Mouse (Mus musculus): ENCODE measurements around the gene Gnl3. TPM values are rescaled to one million over a fixed set of nuclear protein-coding genes. Genes with fewer than 3 reads are reported as not detected.

Gnl3 gene
- polyA plus RNA-seq, 1 experiment from 2014 or later, result 151 TPM

- ATAC-seq, result no peak
Observed at GRCm38 (mm10) chr14:31004527-31004926, 14.4 kb downstream of the Gnl3 start.

DNA sequence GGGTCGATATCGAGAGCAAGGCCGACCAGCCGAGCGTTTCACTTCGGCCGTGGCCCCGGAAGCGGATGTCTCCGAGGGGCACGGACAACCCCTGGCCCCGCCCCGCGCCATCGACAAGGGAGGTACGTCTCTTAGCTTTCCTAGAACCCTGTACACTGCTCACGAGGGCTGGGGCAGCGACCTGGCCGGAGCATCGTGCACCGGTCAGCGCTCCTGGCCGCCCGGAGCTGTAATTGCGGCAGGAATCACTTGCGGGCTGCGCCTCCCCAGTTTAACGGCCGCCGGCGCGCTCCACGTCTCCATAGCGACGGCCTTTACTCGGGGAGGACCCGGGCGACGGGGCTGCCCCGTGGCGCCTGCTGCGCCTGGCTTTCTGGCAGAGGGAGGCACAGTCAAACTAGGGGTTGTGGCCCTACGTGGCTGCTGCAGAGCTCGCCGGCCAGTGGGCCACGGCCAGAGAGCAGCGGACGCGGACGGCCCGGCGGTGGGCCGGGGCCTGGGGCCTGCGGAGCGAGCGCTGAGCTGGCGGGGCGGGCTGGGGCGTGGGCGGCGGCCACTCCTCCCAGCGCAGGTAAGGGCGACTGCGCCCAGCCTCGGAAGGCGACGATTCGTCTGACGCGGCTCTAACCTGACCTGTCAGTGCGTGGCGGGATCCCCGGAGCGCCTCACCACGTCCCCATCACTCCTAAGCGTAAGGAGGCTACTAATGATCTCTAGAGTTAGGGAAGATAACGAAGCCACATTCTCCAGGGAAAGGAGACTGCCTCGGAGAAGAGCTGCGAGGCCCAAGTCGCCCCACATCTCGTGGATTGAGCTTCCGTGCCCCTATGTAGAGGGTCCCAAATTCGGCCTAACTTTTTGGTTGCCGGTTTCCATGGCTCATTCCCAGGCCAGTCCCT, 17.4 kb downstream of the Gnl3 start, which contains the start of the genes Glt8d1 and Spcs1:
TSS of gene Glt8d1 (plus strand) at position 94 of the 899 bp plus-strand sequence.
TSS of gene Spcs1 (minus strand) at position 366 of the 899 bp plus-strand sequence.
- Histone ChIP-seq H3K9me3 (no peaks in the 10 kb centered on the region), H3K4me3 (replicated peaks) (peak within 1 kb of the TSS; percentile 67), H3K36me3 (no peaks in the 10 kb centered on the region), H3K27me3 (replicated peaks) (no peaks in the 10 kb centered on the region), H3K4me2 (replicated peaks) (peak within 1 kb of the TSS; percentile 75), H3K4me1 (replicated peaks) (peaks cover 2% of the 10 kb centered on the region; the same call in 1 of the 2 replicates), H3K27ac (peak within 1 kb of the TSS; percentile 94), H3K9ac (peak within 1 kb of the TSS; percentile 96)
- under 1% methylated on average over 84 of the region's 84 CpGs for WGBS
- peak; percentile 96 for ATAC-seq

More at GRCm38 (mm10) chr14:31004527-31004926, 14.4 kb downstream of the Gnl3 start:
- 68% methylated on average over 2 of the region's 2 CpGs for WGBS
- H3K27ac ChIP-seq, result no peak overlapping the region
- no peaks in the 10 kb centered on the region for H3K27me3 ChIP-seq (replicated peaks)
- H3K4me1 ChIP-seq (replicated peaks), result peaks cover 2% of the 10 kb centered on the region; the same call in 1 of the 2 replicates
- no peak overlapping the region for H3K9ac ChIP-seq
- no peak overlapping the region for H3K4me3 ChIP-seq (replicated peaks)
- no peaks in the 10 kb centered on the region for H3K9me3 ChIP-seq
- H3K36me3 ChIP-seq, result 0 out of 2 replicates have a peak, but pooled peaks cover 3% of the 10 kb centered on the region
- H3K4me2 ChIP-seq (replicated peaks), result no peak overlapping the region

DNA sequence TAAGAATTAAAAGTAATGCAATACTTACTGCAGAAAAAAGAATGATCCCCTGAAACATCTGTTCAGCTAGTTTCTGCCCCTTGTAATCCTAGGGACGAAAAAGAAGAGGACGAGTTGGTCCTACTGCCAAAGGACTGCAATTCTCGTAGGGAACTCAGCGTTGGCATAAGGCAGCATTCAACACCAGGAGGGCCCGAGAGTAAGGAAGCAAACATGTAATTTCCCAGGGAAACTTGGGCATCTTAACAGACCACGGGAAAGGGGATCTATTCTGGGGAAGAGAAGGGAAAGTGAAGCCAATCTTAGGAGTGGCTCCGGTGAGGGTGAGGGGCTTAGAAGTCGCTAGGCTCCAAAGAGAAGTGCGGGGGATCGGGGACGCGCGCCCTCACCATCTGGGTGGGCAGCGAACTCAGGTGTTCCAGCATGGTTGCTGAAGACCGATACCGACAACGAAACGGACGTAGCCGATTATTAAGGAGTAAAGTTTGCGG, 18.1 kb downstream of the Gnl3 start:
- H3K4me2 ChIP-seq (replicated peaks), result peak overlapping the region; percentile 75
- no peaks in the 10 kb centered on the region for H3K36me3 ChIP-seq
- ATAC-seq, result peak; percentile 29
- 0% methylated on average over 21 of the region's 21 CpGs for WGBS
- H3K27me3 ChIP-seq (replicated peaks), result no peaks in the 10 kb centered on the region
- H3K4me1 ChIP-seq (replicated peaks), result peaks cover 2% of the 10 kb centered on the region; the same call in 1 of the 2 replicates
- H3K4me3 ChIP-seq (replicated peaks), result peak overlapping the region; percentile 67
- H3K9me3 ChIP-seq, result no peaks in the 10 kb centered on the region
- peak overlapping the region; percentile 96 for H3K9ac ChIP-seq
- peak overlapping the region; percentile 94 for H3K27ac ChIP-seq

DNA sequence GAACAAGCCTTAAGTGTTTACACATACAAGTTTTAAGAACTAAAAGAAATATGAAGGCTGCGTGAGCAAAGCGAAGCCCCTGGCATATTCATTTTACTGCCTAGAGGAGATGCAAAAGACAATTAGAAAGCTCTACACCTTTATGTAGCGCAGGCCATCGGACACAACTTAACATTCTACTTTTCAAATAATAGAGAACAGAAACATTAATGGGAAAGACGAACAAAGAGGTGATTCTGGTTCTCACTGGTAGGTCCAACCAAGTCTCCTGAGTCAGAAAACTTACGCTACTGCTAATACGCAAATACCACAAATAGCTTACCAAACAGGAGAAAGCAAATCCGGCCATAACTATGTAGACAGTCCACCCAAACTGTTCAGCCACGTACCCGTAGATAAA, 18.6 kb downstream of the Gnl3 start:
- 0 out of 2 replicates have a peak overlapping the region, but pooled peaks have one; percentile 94 for H3K27ac ChIP-seq
- H3K4me3 ChIP-seq (replicated peaks), result peak overlapping the region; percentile 67

GRCm38 (mm10) chr14:30996417-30996816, 22.5 kb downstream of the Gnl3 start:
- no peak overlapping the region for H3K4me2 ChIP-seq (replicated peaks)
- ATAC-seq, result no peak
- no peaks in the 10 kb centered on the region for H3K27me3 ChIP-seq (replicated peaks)
- no peaks in the 10 kb centered on the region for H3K4me1 ChIP-seq (replicated peaks)
- H3K4me3 ChIP-seq (replicated peaks), result no peak overlapping the region
- H3K9ac ChIP-seq, result no peak overlapping the region
- no peaks in the 10 kb centered on the region for H3K36me3 ChIP-seq
- no peaks in the 10 kb centered on the region for H3K9me3 ChIP-seq
- no peak overlapping the region for H3K27ac ChIP-seq

More for the DNA sequence above, 18.6 kb downstream of the Gnl3 start:
- no peaks in the 10 kb centered on the region for H3K9me3 ChIP-seq
- H3K9ac ChIP-seq, result peak overlapping the region; percentile 96
- peak overlapping the region; percentile 75 for H3K4me2 ChIP-seq (replicated peaks)
- peaks cover 2% of the 10 kb centered on the region; the same call in 1 of the 2 replicates for H3K4me1 ChIP-seq (replicated peaks)
- no peaks in the 10 kb centered on the region for H3K27me3 ChIP-seq (replicated peaks)
- ATAC-seq, result no peak
- H3K36me3 ChIP-seq, result no peaks in the 10 kb centered on the region
- WGBS, result 52% methylated on average over 10 of the region's 10 CpGs

- no peak overlapping the region for H3K4me3 ChIP-seq (replicated peaks)
- no peaks in the 10 kb centered on the region for H3K9me3 ChIP-seq
- ATAC-seq, result no peak
- H3K27me3 ChIP-seq (replicated peaks), result no peaks in the 10 kb centered on the region
- H3K4me1 ChIP-seq (replicated peaks), result no peaks in the 10 kb centered on the region
- 58% methylated on average over 3 of the region's 3 CpGs for WGBS
- no peak overlapping the region for H3K27ac ChIP-seq
- H3K4me2 ChIP-seq (replicated peaks), result no peak overlapping the region
- H3K36me3 ChIP-seq, result no peaks in the 10 kb centered on the region
- no peak overlapping the region for H3K9ac ChIP-seq
Observed at GRCm38 (mm10) chr14:30976222-30976621, 42.7 kb downstream of the Gnl3 start.

DNA sequence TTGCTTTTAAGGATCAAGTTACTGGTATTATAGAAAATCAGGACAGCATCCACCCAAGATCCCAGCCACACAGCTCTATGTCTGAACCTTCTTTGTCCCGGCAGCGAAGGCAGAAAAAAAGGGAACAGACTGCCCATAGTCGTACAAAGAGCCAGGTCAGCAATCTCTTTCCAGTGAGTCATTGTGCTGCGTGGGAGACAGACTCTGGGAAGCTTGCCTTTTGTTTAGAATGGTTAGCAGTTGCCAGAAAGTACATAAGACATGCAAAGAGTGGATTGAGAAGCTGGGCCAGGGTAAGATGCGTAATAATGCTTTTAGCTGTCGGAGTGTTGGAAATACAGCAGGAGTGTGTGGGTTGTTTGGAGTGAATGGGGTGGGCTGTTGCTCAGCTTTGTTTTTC, 44.7 kb downstream of the Gnl3 start:
- no peak overlapping the region for H3K27ac ChIP-seq

More for the DNA sequence above, 44.7 kb downstream of the Gnl3 start:
- no peaks in the 10 kb centered on the region for H3K9me3 ChIP-seq
- H3K4me3 ChIP-seq (replicated peaks), result no peak overlapping the region
- 0 out of 2 replicates have a peak, but pooled peaks cover 4% of the 10 kb centered on the region for H3K36me3 ChIP-seq
- H3K9ac ChIP-seq, result no peak overlapping the region
- no peak for ATAC-seq
- H3K4me2 ChIP-seq (replicated peaks), result no peak overlapping the region
- no peaks in the 10 kb centered on the region for H3K27me3 ChIP-seq (replicated peaks)
- H3K4me1 ChIP-seq (replicated peaks), result no peaks in the 10 kb centered on the region
- 59% methylated on average over 6 of the region's 6 CpGs for WGBS

Other genes with a start within 250 kb of the Gnl3 start
- 22.0 and 22.2 TPM in 2 replicates for gene Tmem110, start 193.6 kb downstream of the Gnl3 start, polyA plus RNA-seq (2015; fragmentation: Nextera tagmentation; extraction: Ambion mirVana)
- gene Mustn1, start 140.0 kb downstream of the Gnl3 start, polyA plus RNA-seq (2015; fragmentation: Nextera tagmentation; extraction: Ambion mirVana), result 8.1 and 8.3 TPM in 2 replicates
- 1.1 and 2.6 TPM in 2 replicates for gene Itih4, start 132.7 kb downstream of the Gnl3 start, polyA plus RNA-seq (2015; fragmentation: Nextera tagmentation; extraction: Ambion mirVana)
- 3.2 and 5.1 TPM in 2 replicates for gene Itih3, start 95.4 kb downstream of the Gnl3 start, polyA plus RNA-seq (2015; fragmentation: Nextera tagmentation; extraction: Ambion mirVana)
- 0.41 and 1.2 TPM in 2 replicates for gene Itih1, start 75.9 kb downstream of the Gnl3 start, polyA plus RNA-seq (2015; fragmentation: Nextera tagmentation; extraction: Ambion mirVana)
- gene Nek4, start 67.8 kb downstream of the Gnl3 start, polyA plus RNA-seq (2015; fragmentation: Nextera tagmentation; extraction: Ambion mirVana), result 8.5 and 9.5 TPM in 2 replicates
- 44.6 and 48.6 TPM in 2 replicates for gene Glt8d1, start 17.8 kb downstream of the Gnl3 start, polyA plus RNA-seq (2015; fragmentation: Nextera tagmentation; extraction: Ambion mirVana)
- 411 and 423 TPM in 2 replicates for gene Spcs1, start 17.5 kb downstream of the Gnl3 start, polyA plus RNA-seq (2015; fragmentation: Nextera tagmentation; extraction: Ambion mirVana)
- 97.1 and 106 TPM in 2 replicates for gene Pbrm1, start within 50 bp of the Gnl3 start, polyA plus RNA-seq (2015; fragmentation: Nextera tagmentation; extraction: Ambion mirVana)
- gene Smim4, start 109.8 kb upstream of the Gnl3 start, polyA plus RNA-seq (2015; fragmentation: Nextera tagmentation; extraction: Ambion mirVana), result 90.1 TPM in 2 replicates
- 261 and 315 TPM in 2 replicates for gene Nt5dc2, start 111.9 kb upstream of the Gnl3 start, polyA plus RNA-seq (2015; fragmentation: Nextera tagmentation; extraction: Ambion mirVana)
- 32.3 and 32.5 TPM in 2 replicates for gene Stab1, start 149.5 kb upstream of the Gnl3 start, polyA plus RNA-seq (2015; fragmentation: Nextera tagmentation; extraction: Ambion mirVana)
- gene Tnnc1, start 189.2 kb upstream of the Gnl3 start, polyA plus RNA-seq (2015; fragmentation: Nextera tagmentation; extraction: Ambion mirVana), result 3.3 and 6.4 TPM in 2 replicates
- gene Nisch, start 197.8 kb upstream of the Gnl3 start, polyA plus RNA-seq (2015; fragmentation: Nextera tagmentation; extraction: Ambion mirVana), result 280 and 297 TPM in 2 replicates
- 0.91 and 0.96 TPM in 2 replicates for gene Sema3g, start 198.7 kb upstream of the Gnl3 start, polyA plus RNA-seq (2015; fragmentation: Nextera tagmentation; extraction: Ambion mirVana)
- 10.6 and 11.9 TPM in 2 replicates for gene Phf7, start 232.2 kb upstream of the Gnl3 start, polyA plus RNA-seq (2015; fragmentation: Nextera tagmentation; extraction: Ambion mirVana)
- 64.0 and 65.3 TPM in 2 replicates for gene Bap1, start 232.3 kb upstream of the Gnl3 start, polyA plus RNA-seq (2015; fragmentation: Nextera tagmentation; extraction: Ambion mirVana)

Measured in intestine, embryonic 15.5 days (tissue).